Mouse (Mus musculus): ENCODE measurements around the gene Prdx3. TPM values are rescaled to one million over a fixed set of nuclear protein-coding genes. Genes with fewer than 3 reads are reported as not detected.

Prdx3 gene
- polyA plus RNA-seq, 1 experiment = 139 TPM

DNA sequence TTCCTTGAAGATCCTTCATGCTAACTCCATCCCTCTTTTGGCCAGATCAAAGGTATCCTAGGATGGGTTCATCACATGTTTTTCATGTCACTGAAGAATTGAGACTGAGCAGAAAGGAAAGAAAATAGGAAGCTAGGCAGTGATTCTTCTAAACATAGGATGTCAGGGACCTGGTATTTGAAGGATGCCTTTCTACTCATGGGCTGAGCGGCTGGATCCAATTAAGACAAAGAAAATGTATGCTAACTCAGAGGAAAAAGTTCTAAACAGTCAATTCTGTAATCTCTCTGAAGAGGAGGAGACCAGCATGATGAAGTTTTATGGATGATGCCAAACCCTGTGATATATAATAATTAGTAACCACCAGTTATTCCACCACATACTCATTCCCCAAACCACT is 28.8 kb upstream of the Prdx3 start:
- TF ChIP-seq POLR2A (IDR thresholded peaks at IDR 0.05; ENCODE audit: borderline replicate concordance, insufficient read depth, low read length) (no peak), CTCF (IDR thresholded peaks at IDR 0.05; ENCODE audit: borderline replicate concordance, insufficient read depth, low read depth, low read length) (no peak)
- no peaks in the 10 kb centered on the region for H3K27me3 ChIP-seq (ENCODE audit: control insufficient read depth, insufficient read depth, low read length)
- no peaks in the 10 kb centered on the region for H3K4me1 ChIP-seq (ENCODE audit: control insufficient read depth, insufficient read depth, low read length)
- H3K4me3 ChIP-seq (replicated peaks; ENCODE audit: insufficient read depth, low read depth, low read length) = no peak overlapping the region
- no peak for DNase-seq
- WGBS = 95% methylated on average over 1 of the region's 1 CpGs
- no peak overlapping the region for H3K27ac ChIP-seq (ENCODE audit: insufficient read depth, low read length)

DNA sequence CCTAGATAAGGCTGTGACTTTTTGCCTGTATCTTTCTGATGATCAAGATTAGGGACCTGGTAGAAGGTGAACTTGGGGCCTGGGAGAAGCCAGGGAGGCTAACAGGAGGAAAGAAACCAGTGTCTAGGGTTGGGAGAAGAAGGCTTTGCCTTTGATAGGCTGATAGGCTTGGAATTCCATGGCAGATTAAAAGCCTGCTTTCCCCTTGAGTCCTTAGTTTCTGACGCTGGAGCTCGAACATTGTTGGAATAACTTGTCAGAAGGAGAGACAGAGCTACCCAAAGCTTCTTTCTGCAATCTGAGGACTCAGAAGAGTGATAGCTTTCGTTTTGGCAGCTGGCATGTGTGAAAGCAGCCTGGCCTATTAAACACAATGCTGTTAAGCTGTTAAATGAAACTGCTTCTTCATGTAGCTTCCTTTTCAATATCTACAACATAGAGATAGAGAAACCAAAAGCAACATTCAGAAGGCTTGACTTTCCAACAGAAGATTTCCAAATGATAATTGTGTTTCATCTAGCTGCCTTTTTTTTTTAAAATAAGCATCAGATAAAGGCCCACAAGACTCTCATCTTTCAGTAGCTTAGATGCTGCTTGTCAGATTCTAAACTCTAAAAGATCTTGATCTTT is 21.0 kb upstream of the Prdx3 start:
- Histone ChIP-seq H3K4me3 (replicated peaks; ENCODE audit: insufficient read depth, low read depth, low read length) (no peak overlapping the region), H3K27me3 (ENCODE audit: control insufficient read depth, insufficient read depth, low read length) (no peaks in the 10 kb centered on the region), H3K4me1 (ENCODE audit: control insufficient read depth, insufficient read depth, low read length) (no peaks in the 10 kb centered on the region), H3K27ac (ENCODE audit: insufficient read depth, low read length) (no peak overlapping the region)
- TF ChIP-seq CTCF (IDR thresholded peaks at IDR 0.05; ENCODE audit: borderline replicate concordance, insufficient read depth, low read depth, low read length) (no peak), POLR2A (IDR thresholded peaks at IDR 0.05; ENCODE audit: borderline replicate concordance, insufficient read depth, low read length) (no peak)
- DNase-seq = no peak
- 45% methylated on average over 3 of the region's 3 CpGs for WGBS

- Histone ChIP-seq H3K4me1 (ENCODE audit: control insufficient read depth, insufficient read depth, low read length) (no peaks in the 10 kb centered on the region), H3K27ac (ENCODE audit: insufficient read depth, low read length) (no peak overlapping the region), H3K4me3 (replicated peaks; ENCODE audit: insufficient read depth, low read depth, low read length) (no peak overlapping the region), H3K27me3 (ENCODE audit: control insufficient read depth, insufficient read depth, low read length) (no peaks in the 10 kb centered on the region)
- 53% methylated on average over 1 of the region's 1 CpGs for WGBS
- TF ChIP-seq POLR2A (IDR thresholded peaks at IDR 0.05; ENCODE audit: borderline replicate concordance, insufficient read depth, low read length) = no peak
- TF ChIP-seq CTCF (IDR thresholded peaks at IDR 0.05; ENCODE audit: borderline replicate concordance, insufficient read depth, low read depth, low read length) = peak; percentile 76
- peak; percentile 68 to 70 for DNase-seq
These were observed 17.7 kb upstream of the Prdx3 start for GRCm38 (mm10) chr19:60891934-60892547.

- DNase-seq = peak; percentile 34 to 39
- Histone ChIP-seq H3K4me1 (ENCODE audit: control insufficient read depth, insufficient read depth, low read length) (no peaks in the 10 kb centered on the region), H3K27ac (ENCODE audit: insufficient read depth, low read length) (no peak overlapping the region; the same call in 1 of the 2 replicates), H3K4me3 (replicated peaks; ENCODE audit: insufficient read depth, low read depth, low read length) (peak overlapping the region; percentile 22), H3K27me3 (ENCODE audit: control insufficient read depth, insufficient read depth, low read length) (no peaks in the 10 kb centered on the region)
- 7% methylated on average over 5 of the region's 5 CpGs for WGBS
- TF ChIP-seq POLR2A (IDR thresholded peaks at IDR 0.05; ENCODE audit: borderline replicate concordance, insufficient read depth, low read length) (no peak), CTCF (IDR thresholded peaks at IDR 0.05; ENCODE audit: borderline replicate concordance, insufficient read depth, low read depth, low read length) (no peak)
These were observed 16.7 kb upstream of the Prdx3 start for GRCm38 (mm10) chr19:60891123-60891470.

DNA sequence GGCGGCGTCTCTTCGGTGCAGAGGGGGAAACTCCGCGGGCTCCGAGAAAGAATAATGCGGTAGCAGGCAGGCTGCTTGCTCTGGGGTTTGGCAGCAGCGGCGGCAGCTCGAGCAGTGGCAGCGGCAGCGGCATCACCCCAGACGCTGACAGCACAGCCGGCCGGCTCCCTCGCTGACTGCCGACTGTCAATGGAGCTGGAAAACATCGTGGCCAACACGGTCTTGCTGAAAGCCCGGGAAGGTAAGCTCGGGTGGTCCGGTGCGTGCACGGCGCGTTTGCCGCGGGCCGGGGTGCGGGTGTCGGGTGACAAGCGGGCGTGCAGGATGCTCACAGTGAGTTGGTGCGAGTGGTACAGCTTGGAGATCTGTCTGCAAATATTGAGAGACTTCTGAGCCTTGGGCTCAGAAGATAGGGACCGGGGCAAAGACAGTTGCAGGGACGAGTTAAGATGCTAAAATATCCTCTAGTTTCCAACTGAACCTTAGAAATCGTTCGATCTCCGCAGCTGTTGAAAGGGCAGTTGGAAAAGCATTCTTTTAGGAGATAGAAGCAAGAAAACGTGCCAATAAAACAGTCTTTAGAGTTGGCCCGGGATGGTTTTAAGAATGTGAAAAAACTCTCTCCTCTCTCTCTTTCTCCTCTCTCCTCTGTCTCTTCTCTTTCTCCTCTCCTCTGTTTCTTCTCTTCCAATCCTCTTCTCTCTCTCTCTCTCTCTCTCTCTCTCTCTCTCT is 16.2 kb upstream of the Prdx3 start:
- TF ChIP-seq POLR2A (IDR thresholded peaks at IDR 0.05; ENCODE audit: borderline replicate concordance, insufficient read depth, low read length) = no peak
- TF ChIP-seq CTCF (IDR thresholded peaks at IDR 0.05; ENCODE audit: borderline replicate concordance, insufficient read depth, low read depth, low read length) = no peak
- Histone ChIP-seq H3K4me3 (replicated peaks; ENCODE audit: insufficient read depth, low read depth, low read length) (peak overlapping the region; percentile 61), H3K27me3 (ENCODE audit: control insufficient read depth, insufficient read depth, low read length) (no peaks in the 10 kb centered on the region), H3K27ac (ENCODE audit: insufficient read depth, low read length) (peak overlapping the region; percentile 68; the same call in 1 of the 2 replicates), H3K4me1 (ENCODE audit: control insufficient read depth, insufficient read depth, low read length) (no peaks in the 10 kb centered on the region)
- peak; percentile 20 to 79 for DNase-seq
- under 1% methylated on average over 41 of the region's 41 CpGs for WGBS

DNA sequence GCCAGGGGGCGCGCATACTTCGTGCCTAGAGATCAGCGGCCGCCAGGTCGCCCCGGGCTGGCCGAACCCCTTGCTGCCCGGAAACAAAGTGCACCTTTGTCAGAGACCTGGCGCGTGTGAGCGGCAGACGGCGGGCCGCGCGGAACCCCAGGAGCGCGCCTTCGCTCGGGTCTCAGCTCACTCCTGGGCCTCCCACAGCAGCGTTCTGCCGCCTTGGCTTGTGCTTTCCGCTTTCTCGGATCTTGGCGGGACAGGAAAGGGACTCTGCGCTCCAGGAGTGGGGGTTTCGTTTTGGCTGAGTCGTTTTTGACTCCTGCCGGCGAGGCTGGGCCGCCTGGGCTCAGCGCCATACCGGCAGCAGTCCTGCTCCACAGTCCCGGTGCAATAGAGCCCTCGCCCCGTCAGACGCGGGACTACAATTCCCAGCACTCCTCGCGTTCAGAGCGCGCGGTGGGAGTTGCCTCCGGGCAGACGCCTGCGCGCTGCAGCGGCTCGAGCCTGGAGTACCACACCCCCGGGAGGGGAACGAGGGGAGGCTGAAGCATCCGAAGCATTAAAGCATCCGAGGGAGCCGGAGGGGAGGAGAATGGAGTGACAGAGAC is 15.5 kb upstream of the Prdx3 start, which contains the start of gene Grk5:
Gene Grk5 (plus strand): TSS at position 36 of the 602 bp plus-strand sequence.
- DNase-seq = peak; percentile 95 to 97
- WGBS = under 1% methylated on average over 55 of the region's 55 CpGs
- TF ChIP-seq CTCF (IDR thresholded peaks at IDR 0.05; ENCODE audit: borderline replicate concordance, insufficient read depth, low read depth, low read length) = peak; percentile 75; the same call in 1 of the 2 replicates
- peak; percentile 33; the same call in 1 of the 2 replicates for TF ChIP-seq POLR2A (IDR thresholded peaks at IDR 0.05; ENCODE audit: borderline replicate concordance, insufficient read depth, low read length)
- Histone ChIP-seq H3K27ac (ENCODE audit: insufficient read depth, low read length) (peak within 1 kb of the TSS; percentile 68), H3K4me3 (replicated peaks; ENCODE audit: insufficient read depth, low read depth, low read length) (peak within 1 kb of the TSS; percentile 61), H3K27me3 (ENCODE audit: control insufficient read depth, insufficient read depth, low read length) (no peaks in the 10 kb centered on the region), H3K4me1 (ENCODE audit: control insufficient read depth, insufficient read depth, low read length) (no peaks in the 10 kb centered on the region)

DNA sequence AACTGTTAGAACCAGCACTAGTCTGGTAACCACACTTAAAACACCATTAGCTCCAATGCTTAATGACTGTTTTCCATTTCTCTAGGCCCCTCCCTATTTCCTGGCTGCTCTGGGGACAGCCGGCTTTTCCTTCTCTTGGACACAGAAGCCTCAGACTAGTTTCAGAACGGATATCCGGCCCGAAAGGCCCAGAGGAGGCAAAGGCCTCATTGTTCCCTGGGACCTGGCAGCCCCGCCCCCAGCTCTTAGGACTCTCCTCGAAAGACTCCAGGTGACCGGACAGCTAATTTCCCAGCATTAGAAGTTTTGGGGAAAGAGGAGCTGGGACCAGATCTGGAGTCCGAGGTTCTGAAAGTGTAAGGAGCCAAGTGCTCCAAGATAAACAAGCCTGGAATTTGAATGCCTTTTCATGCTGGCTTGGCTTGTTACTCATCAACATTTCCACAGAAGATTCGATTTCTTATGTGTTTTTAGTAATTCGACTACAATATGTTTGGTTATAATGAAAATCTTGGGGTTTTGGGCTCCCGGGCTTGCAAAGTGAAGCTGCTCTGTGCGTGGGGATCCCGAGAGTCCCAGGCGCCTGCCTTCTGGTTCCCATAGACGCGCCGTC is 14.9 kb upstream of the Prdx3 start:
- H3K4me3 ChIP-seq (replicated peaks; ENCODE audit: insufficient read depth, low read depth, low read length) = peak overlapping the region; percentile 61
- WGBS = 13% methylated on average over 17 of the region's 17 CpGs
- no peaks in the 10 kb centered on the region for H3K27me3 ChIP-seq (ENCODE audit: control insufficient read depth, insufficient read depth, low read length)
- H3K4me1 ChIP-seq (ENCODE audit: control insufficient read depth, insufficient read depth, low read length) = no peaks in the 10 kb centered on the region
- DNase-seq = peak; percentile 43 to 46
- TF ChIP-seq POLR2A (IDR thresholded peaks at IDR 0.05; ENCODE audit: borderline replicate concordance, insufficient read depth, low read length) (no peak), CTCF (IDR thresholded peaks at IDR 0.05; ENCODE audit: borderline replicate concordance, insufficient read depth, low read depth, low read length) (no peak; the same call in 1 of the 2 replicates)
- no peak overlapping the region for H3K27ac ChIP-seq (ENCODE audit: insufficient read depth, low read length)

All from cerebellum, adult 2 months (tissue).